Mouse (Mus musculus): Measurements from ENCODE around the gene Dock9. TPM values are rescaled to one million over a fixed set of nuclear protein-coding genes. Genes with fewer than 3 reads are reported as not detected.

Dock9 gene
- 5.1 and 5.5 TPM in 2 replicates for polyA plus RNA-seq (2015; fragmentation: Nextera tagmentation; extraction: Ambion mirVana)

DNA sequence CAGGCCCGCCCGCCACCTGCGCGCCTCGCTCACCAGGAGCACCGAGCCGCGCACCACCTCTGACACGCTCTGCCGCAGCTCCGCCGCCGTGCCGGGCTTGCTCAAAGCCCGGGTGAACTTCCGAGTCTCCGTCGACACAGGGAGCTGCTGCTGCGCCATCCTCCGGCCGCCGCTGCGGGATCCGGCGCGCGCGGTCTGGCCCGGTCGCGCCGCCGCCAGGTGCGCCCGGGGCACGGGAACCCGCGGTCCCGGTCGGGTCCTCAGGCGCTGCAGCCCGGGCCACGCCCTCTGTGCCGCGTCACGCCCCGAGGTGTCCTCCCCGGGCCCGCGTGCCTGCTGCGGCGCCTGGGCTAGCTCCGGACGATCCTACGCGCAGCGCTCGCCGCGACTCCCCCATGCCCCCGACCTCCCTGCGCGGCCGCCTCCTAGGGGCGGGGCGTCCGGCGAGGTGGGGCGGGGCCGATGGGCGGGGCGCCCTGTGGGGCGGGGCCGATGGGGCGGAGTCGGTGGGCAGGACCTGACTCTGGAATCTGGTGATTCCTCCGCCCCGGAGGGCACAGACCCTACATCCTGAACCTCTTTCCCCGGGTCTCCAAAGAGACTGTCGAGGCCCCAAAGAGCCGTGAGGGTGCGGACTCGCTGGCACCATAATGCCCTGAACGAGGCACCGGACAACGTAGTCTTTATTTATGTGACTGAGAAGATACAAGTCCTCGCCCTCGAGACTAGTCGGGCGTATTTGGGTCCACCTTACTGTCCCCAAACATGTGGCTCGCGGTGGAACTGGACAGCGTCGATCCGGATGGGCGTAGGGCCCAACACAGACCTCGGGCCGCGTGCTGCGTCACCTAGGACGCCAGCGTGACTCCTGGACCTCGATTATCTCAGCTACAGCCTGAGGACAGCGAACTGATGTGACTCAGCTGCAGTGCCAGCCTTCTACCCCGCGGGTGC lies at the start of gene Dock9:
Gene Dock9 (minus strand): TSS at position 381 of the 954 bp plus-strand sequence.
- Histone ChIP-seq H3K4me2 (peak within 1 kb of the TSS; percentile 96), H3K36me3 (no peaks in the 10 kb centered on the region), H3K9ac (peak within 1 kb of the TSS; percentile 77), H3K4me1 (peaks cover 9% of the 10 kb centered on the region), H3K27me3 (peaks cover 23% of the 10 kb centered on the region), H3K27ac (peak within 1 kb of the TSS; percentile 84), H3K4me3 (peak within 1 kb of the TSS; percentile 74), H3K9me3 (no peaks in the 10 kb centered on the region)
- ATAC-seq (ENCODE audit: insufficient number of reproducible peaks, insufficient read depth, low FRiP score, low TSS enrichment, low read depth): peak; percentile 89
- WGBS: under 1% methylated on average over 97 of the region's 106 CpGs

DNA sequence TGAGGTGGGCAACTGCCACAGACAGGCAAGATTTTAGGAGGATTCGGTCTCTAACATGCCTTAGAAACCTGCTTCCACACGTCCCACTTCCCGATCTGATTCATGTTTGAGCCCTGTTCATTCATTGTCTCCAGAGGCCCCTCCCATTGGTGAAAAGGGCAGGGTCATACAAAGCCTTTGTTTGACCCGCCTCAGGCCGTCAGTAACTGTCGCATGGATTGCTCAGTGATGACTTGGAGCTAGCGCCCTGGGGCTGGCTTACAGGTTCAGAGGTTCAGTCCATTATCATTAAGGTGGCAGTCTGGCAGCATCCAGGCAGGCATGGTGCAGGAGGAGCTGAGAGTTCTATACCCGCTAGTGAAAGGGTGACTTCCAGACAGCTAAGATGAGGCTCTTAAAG lies 46.8 kb upstream of the Dock9 start:
- Histone ChIP-seq H3K27me3 (no peaks in the 10 kb centered on the region), H3K27ac (no peak overlapping the region), H3K4me1 (no peaks in the 10 kb centered on the region), H3K4me2 (no peak overlapping the region), H3K9ac (no peak overlapping the region), H3K4me3 (no peak overlapping the region), H3K9me3 (no peaks in the 10 kb centered on the region), H3K36me3 (no peaks in the 10 kb centered on the region)
- ATAC-seq (ENCODE audit: insufficient number of reproducible peaks, insufficient read depth, low FRiP score, low TSS enrichment, low read depth): no peak
- WGBS: 60% methylated on average over 8 of the region's 8 CpGs

DNA sequence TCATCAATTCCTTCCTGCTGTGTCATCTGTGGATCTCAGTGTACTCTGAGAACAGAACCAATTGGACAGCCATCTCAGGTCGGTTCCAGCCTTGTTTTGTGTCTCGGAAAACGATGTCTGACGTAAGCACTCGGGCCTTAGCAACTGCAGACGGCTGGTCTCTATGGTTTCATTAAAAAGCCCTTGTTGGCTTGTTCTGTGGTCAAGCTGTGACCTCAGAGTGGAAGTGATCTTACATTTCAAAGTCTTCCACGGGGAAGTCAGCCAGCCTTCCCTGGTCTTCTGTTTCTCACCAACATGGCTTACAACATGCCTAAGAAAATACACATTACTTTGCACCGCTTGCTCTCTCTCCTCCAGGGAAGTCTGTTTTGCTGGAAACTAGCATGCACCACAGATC lies 42.6 kb upstream of the Dock9 start:
- Histone ChIP-seq H3K36me3 (no peaks in the 10 kb centered on the region), H3K9ac (no peak overlapping the region), H3K27me3 (no peaks in the 10 kb centered on the region), H3K4me1 (no peaks in the 10 kb centered on the region), H3K9me3 (peaks cover 11% of the 10 kb centered on the region), H3K27ac (no peak overlapping the region), H3K4me3 (no peak overlapping the region), H3K4me2 (no peak overlapping the region)
- ATAC-seq (ENCODE audit: insufficient number of reproducible peaks, insufficient read depth, low FRiP score, low TSS enrichment, low read depth): no peak
- WGBS: 81% methylated on average over 8 of the region's 8 CpGs

DNA sequence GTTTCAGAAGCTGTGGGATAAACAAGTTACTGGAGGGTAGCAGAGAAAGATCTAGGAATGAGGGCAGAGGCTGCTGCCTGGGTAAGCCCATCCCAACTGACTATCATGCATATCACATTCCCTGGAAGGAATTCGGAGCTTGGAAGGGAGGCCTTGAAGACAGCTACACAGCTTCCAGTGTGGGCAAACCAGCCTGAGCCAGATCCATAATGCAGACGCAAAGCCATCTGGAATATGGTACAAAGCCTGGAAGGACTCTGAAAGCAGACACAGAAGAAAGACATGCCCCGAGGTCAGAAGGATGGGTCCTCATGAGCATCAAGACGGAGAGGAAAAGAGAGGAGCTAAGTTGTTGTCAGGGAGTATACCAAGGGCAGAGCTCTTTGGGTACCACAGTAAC lies 40.5 kb upstream of the Dock9 start:
- 81% methylated on average over 4 of the region's 4 CpGs for WGBS
- no peak for ATAC-seq (ENCODE audit: insufficient number of reproducible peaks, insufficient read depth, low FRiP score, low TSS enrichment, low read depth)
- Histone ChIP-seq H3K27me3 (no peaks in the 10 kb centered on the region), H3K4me3 (no peak overlapping the region), H3K9me3 (peaks cover 11% of the 10 kb centered on the region), H3K4me2 (no peak overlapping the region), H3K27ac (no peak overlapping the region), H3K4me1 (no peaks in the 10 kb centered on the region), H3K36me3 (no peaks in the 10 kb centered on the region), H3K9ac (no peak overlapping the region)

DNA sequence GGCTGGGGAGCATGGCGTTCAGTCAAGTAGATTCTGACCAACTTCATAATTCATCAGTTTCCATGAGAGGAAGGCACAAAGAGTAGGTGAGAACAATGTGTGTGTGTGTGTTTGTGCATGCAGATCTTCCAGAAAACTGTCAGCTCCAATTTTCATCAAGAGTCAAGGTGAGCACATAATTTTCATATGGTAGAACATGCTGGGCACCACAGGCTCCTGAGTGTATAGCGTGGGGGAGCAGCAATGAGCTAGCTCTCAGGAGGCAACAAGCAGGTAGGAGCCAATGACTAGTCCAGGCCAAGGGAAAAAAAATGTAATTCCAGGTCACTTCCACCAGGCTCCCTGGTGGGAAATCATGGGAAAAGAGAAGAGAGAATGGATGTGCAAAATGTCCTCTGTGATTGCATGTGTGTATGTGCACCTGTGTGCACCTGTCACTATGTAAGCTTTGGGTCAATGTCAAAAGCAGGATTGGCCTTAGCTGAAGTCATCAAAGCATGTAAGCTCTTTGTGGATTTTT lies 35.4 kb upstream of the Dock9 start:
- Histone ChIP-seq H3K36me3 (no peaks in the 10 kb centered on the region), H3K4me2 (no peak overlapping the region), H3K27me3 (no peaks in the 10 kb centered on the region), H3K4me1 (no peaks in the 10 kb centered on the region), H3K27ac (no peak overlapping the region), H3K9ac (no peak overlapping the region), H3K9me3 (peaks cover 4% of the 10 kb centered on the region; the same call in 1 of the 2 replicates), H3K4me3 (no peak overlapping the region)
- ATAC-seq (ENCODE audit: insufficient number of reproducible peaks, insufficient read depth, low FRiP score, low TSS enrichment, low read depth): no peak
- 77% methylated on average over 2 of the region's 2 CpGs for WGBS

DNA sequence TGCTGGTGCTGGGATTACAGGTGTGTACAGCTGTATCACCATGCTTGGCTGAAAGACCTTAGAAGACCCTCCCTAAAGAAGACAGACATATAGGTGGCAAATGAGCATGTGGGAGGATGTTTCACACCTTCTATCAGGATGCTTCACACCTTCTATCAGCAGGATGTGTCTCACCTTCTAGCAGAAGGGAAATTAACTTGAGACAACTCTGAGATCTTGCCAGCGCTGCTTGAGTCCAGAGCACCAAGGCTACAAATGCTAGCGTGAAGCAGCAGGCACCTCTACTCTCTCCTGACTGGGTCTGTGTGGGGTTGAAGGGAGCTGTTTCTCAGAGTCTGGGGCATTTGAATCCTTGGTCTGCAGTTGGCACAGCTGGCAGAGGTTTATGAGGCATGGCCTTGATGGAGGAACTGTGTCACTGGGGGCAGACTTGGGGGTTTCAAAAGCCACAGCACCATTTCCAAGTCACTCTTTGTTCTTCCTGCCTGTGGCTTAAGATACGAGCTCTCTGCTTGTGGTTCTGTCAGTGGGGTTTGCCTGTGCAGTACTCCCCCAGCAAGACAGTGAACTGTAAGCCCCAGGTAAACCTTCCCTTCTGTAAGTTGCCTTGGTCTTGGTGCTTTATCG lies 32.3 kb upstream of the Dock9 start:
- H3K36me3 ChIP-seq: no peaks in the 10 kb centered on the region
- no peak overlapping the region for H3K9ac ChIP-seq
- no peak for ATAC-seq (ENCODE audit: insufficient number of reproducible peaks, insufficient read depth, low FRiP score, low TSS enrichment, low read depth)
- H3K27me3 ChIP-seq: no peaks in the 10 kb centered on the region
- H3K9me3 ChIP-seq: no peaks in the 10 kb centered on the region
- no peak overlapping the region for H3K4me2 ChIP-seq
- 83% methylated on average over 4 of the region's 4 CpGs for WGBS
- H3K27ac ChIP-seq: no peak overlapping the region
- H3K4me3 ChIP-seq: no peak overlapping the region
- H3K4me1 ChIP-seq: no peaks in the 10 kb centered on the region

DNA sequence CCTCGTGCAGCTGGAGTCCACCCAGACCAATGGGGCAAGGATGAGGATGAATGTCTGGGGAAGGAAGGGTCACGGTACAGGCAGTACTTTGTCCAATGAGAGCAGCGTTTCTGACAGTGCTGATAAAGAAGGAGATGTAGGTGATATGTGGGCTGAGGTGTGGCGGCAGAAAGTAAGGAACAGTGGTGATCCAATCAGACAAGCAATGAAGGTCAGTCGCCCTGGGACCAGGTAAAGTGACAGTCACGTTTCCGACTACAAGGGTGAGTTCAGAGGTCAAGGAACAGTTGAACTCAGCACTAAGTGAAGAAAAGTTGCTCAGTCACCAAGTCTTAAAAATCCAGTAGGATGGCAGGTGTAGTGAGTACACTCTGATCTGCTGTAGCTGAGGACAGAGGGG lies 29.5 kb upstream of the Dock9 start:
- WGBS: 80% methylated on average over 7 of the region's 7 CpGs
- no peak overlapping the region for H3K9ac ChIP-seq
- no peak overlapping the region for H3K4me2 ChIP-seq
- H3K4me1 ChIP-seq: no peaks in the 10 kb centered on the region
- no peaks in the 10 kb centered on the region for H3K9me3 ChIP-seq
- no peak overlapping the region for H3K4me3 ChIP-seq
- no peak for ATAC-seq (ENCODE audit: insufficient number of reproducible peaks, insufficient read depth, low FRiP score, low TSS enrichment, low read depth)
- no peaks in the 10 kb centered on the region for H3K36me3 ChIP-seq
- H3K27ac ChIP-seq: no peak overlapping the region
- H3K27me3 ChIP-seq: no peaks in the 10 kb centered on the region

DNA sequence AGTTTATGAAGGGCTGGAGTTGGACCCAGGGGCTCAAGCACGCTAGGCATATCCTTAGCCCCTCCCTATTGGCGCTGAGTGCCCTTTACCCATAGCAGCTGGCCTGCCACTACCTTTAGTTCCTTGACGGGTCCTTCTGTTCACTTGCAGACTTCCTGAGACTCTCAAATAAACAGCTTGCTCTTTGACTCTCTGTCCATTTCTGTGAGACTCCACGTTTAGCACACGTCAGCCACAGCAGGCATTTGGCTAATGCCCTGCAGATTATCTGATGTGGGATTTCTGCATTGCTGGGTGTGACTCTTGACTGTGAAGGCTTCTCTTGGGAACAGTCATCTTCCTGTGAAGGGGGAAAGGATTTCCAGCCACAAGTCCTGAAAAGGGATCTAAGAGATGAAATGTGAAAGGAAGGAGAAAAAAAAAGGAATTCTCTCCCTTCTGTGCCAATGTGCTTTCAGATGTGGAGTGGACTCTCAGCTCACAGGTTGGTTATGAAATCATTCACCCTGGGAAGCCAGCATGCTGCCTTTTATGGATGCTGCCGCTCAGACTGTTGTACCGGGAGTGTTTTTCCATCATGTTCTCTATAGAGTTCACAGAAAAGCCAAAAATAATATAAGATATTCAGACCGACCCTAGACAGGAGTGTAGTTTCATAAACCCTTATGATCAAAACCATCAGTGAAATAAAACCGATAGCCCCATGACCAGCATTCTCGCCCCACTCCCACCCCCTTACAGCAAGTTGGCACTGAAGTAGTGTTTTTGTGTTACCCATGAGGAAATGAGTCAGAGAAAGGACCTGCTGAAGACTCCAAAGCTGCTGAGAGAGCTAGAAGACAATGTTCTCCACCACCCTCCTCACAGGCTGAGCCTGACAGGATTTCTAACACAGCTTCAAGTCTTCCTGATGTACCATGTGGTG lies 28.1 kb upstream of the Dock9 start:
- H3K27me3 ChIP-seq: no peaks in the 10 kb centered on the region
- no peak overlapping the region for H3K9ac ChIP-seq
- H3K4me2 ChIP-seq: no peak overlapping the region
- 71% methylated on average over 10 of the region's 10 CpGs for WGBS
- H3K9me3 ChIP-seq: no peaks in the 10 kb centered on the region
- no peaks in the 10 kb centered on the region for H3K36me3 ChIP-seq
- no peak overlapping the region for H3K4me3 ChIP-seq
- no peak overlapping the region for H3K27ac ChIP-seq
- ATAC-seq (ENCODE audit: insufficient number of reproducible peaks, insufficient read depth, low FRiP score, low TSS enrichment, low read depth): no peak
- no peaks in the 10 kb centered on the region for H3K4me1 ChIP-seq

DNA sequence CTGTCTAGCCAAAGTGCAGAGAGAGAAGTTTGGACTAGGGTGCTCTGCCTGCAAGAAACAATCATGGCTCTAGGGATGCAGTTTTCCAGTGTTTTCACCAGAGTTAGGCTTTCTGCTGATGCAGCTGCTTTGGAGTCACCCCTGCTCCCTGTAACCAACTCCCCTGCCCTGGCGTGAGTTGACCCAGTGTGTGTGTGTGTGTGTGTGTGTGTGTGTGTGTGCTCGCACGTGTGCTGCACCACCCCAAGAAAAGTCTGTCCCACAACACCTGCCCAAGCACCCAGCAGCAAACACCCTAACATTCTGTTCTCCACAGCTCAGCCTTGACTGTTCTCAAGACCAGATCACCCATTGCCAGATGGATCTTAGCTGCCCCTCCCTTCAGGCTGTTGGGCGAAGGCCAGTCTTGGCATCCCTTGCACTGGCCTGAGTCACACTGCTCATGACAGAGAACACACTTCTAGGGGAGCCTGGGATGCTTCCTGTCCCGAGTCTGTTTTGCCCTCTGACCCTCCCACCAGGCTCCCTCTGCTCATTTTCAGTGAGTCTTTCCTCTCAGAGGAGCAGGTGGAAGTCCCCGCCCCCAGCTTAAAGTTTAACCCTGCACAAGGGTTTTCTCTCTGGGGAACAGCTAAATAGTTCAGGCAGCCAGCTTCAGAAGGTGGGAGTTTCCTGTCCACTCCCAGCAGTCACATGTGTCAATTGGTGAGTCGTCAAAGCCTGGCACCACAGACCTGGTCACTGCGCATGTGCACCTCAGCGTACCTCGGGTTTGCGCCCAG lies 26.9 kb upstream of the Dock9 start:
- Histone ChIP-seq H3K4me2 (no peak overlapping the region), H3K27ac (no peak overlapping the region), H3K36me3 (no peaks in the 10 kb centered on the region), H3K4me1 (no peaks in the 10 kb centered on the region), H3K27me3 (no peaks in the 10 kb centered on the region), H3K4me3 (no peak overlapping the region), H3K9ac (no peak overlapping the region), H3K9me3 (no peaks in the 10 kb centered on the region)
- no peak for ATAC-seq (ENCODE audit: insufficient number of reproducible peaks, insufficient read depth, low FRiP score, low TSS enrichment, low read depth)
- 68% methylated on average over 11 of the region's 11 CpGs for WGBS

DNA sequence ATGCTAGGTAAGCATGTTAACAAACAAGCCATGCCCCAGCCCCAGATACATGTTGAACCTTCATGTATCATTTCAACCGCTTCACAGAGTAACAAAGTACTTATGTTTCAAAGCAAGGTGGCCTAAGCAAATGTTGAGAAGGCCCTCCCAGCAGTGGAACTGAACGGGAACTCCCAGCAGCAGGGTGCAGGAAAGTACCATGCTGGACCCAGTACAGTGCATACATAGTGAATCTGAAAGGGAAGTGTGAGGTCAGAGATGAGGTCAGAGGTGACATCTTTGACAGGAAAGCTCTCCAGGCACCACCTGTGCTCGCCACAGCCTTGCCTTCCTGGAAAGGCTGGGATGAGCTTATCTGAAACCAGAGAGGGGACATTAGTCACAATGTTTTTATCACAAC lies 25.4 kb upstream of the Dock9 start:
- no peaks in the 10 kb centered on the region for H3K27me3 ChIP-seq
- no peak overlapping the region for H3K4me2 ChIP-seq
- H3K9ac ChIP-seq: no peak overlapping the region
- no peak for ATAC-seq (ENCODE audit: insufficient number of reproducible peaks, insufficient read depth, low FRiP score, low TSS enrichment, low read depth)
- H3K4me3 ChIP-seq: no peak overlapping the region
- no peaks in the 10 kb centered on the region for H3K4me1 ChIP-seq
- 56% methylated on average over 3 of the region's 3 CpGs for WGBS
- no peaks in the 10 kb centered on the region for H3K36me3 ChIP-seq
- H3K9me3 ChIP-seq: no peaks in the 10 kb centered on the region
- H3K27ac ChIP-seq: no peak overlapping the region
